ENCODE assay signal across 8 mouse cellular contexts in genomic region chr13:48513003-48513929, GRCm38 (mm10). TPM values are rescaled to one million over a fixed set of nuclear protein-coding genes. Genes with fewer than 3 reads are reported as not detected.
DNase-seq lines count a peak whose midpoint lies in the region; ATAC-seq lines count a peak whose summit lies in the region.

Zfp169 (minus strand) TSS chr13:48513451.
A830005F24Rik (plus strand) TSS chr13:48513570.

- H3K4me1 ChIP-seq in hindbrain, embryonic 15.5 days (replicated peaks), result peaks cover 14% of the 10 kb centered on the region

- peak within 1 kb of the TSS; percentile 83 for H3K4me3 ChIP-seq in hindbrain, embryonic 15.5 days

- peak within 1 kb of the TSS; percentile 86 for H3K4me2 ChIP-seq in hindbrain, embryonic 15.5 days

- no peaks in the 10 kb centered on the region for H3K9me3 ChIP-seq in hindbrain, embryonic 15.5 days

- H3K27me3 ChIP-seq in hindbrain, embryonic 15.5 days, result no peaks in the 10 kb centered on the region

- 2% methylated on average over 34 of the region's 34 CpGs for WGBS in hindbrain, embryonic 15.5 days

- H3K27ac ChIP-seq in hindbrain, embryonic 15.5 days (replicated peaks), result peak within 1 kb of the TSS; percentile 67

- H3K9ac ChIP-seq in hindbrain, embryonic 15.5 days, result peak within 1 kb of the TSS; percentile 91

- peak; percentile 99 for ATAC-seq in hindbrain, embryonic 15.5 days (ENCODE audit: low FRiP score, low read depth)

- no peaks in the 10 kb centered on the region for H3K36me3 ChIP-seq in hindbrain, embryonic 15.5 days

- peak; percentile 93 for DNase-seq in R1 (ENCODE audit: low read depth, low spot score)
- peak; percentile 92 to 94 for DNase-seq in cerebellum, postnatal 14 days
- peak; percentile 70 to 82 for DNase-seq in frontal cortex, postnatal 25 days (ENCODE audit: low spot score in 2 of 2)
- DNase-seq in left cerebral cortex, adult 11 months (ENCODE audit: low spot score), result peak; percentile 82
- peak; percentile 85 to 88 for DNase-seq in lung, postnatal 4 days
- DNase-seq in retina, postnatal 7 days (ENCODE audit: low read depth, low spot score), result peak; percentile 61
- peak; percentile 83 for DNase-seq in urinary bladder, postnatal 14 days (ENCODE audit: low spot score)

RNA-seq across cellular contexts. Expression of gene Zfp169, which starts in this region (rescaled TPM):
- 4.4 and 5.6 TPM in 2 replicates for polyA plus RNA-seq in hindbrain, embryonic 15.5 days (2015; fragmentation: Nextera tagmentation; extraction: Ambion mirVana)

RNA-seq across cellular contexts. Expression of gene A830005F24Rik, which starts in this region (rescaled TPM):
- 2.8 and 3.3 TPM in 2 replicates for polyA plus RNA-seq in hindbrain, embryonic 15.5 days (2015; fragmentation: Nextera tagmentation; extraction: Ambion mirVana)

Comparison
In these comparisons a context has a peak if more than half of its experiments do, and no peak if none do; other contexts are left out.
1. Peak in every context shown above with its lines: DNase-seq, ATAC-seq, H3K4me3 ChIP-seq and H3K27ac ChIP-seq.